Mouse (Mus musculus): ENCODE data around the gene Pheta1.

GRCm38 (mm10) chr5:121894647-121895046 is 45.9 kb downstream of the Pheta1 start:
- TF ChIP-seq GATA1 (IDR thresholded peaks at IDR 0.05; ENCODE audit: borderline replicate concordance, low read length): no peak
- no peak for TF ChIP-seq FLI1 (IDR thresholded peaks at IDR 0.05; ENCODE audit: low read length)
